Mouse (Mus musculus): ENCODE measurements around the gene Erc1. TPM values are rescaled to one million over a fixed set of nuclear protein-coding genes. Genes with fewer than 3 reads are reported as not detected.

Gene Erc1
- polyA plus RNA-seq, 1 experiment from 2014 or later, result 44.0 TPM

- ATAC-seq (ENCODE audit: low FRiP score), result no peak
- WGBS, result 87% methylated on average over 2 of the region's 2 CpGs
- no peak for DNase-seq (ENCODE audit: low spot score)
Observed at GRCm38 (mm10) chr6:119782416-119782815, 65.6 kb downstream of the Erc1 start.

GRCm38 (mm10) chr6:119781109-119781508 is 66.9 kb downstream of the Erc1 start:
- H3K9me3 ChIP-seq (ENCODE audit: control insufficient read depth, low read length), result no peaks in the 10 kb centered on the region
- no peak overlapping the region for H3K9ac ChIP-seq (ENCODE audit: low read depth, low read length)
- DNase-seq (ENCODE audit: low spot score) (no peak), ATAC-seq (ENCODE audit: low FRiP score) (no peak)
- H3K27me3 ChIP-seq (ENCODE audit: control insufficient read depth, insufficient read depth, low read length), result no peaks in the 10 kb centered on the region
- H3K27ac ChIP-seq (ENCODE audit: low read depth, low read length), result no peak overlapping the region
- H3K4me1 ChIP-seq (replicated peaks; ENCODE audit: control insufficient read depth, insufficient read depth, low read length), result no peaks in the 10 kb centered on the region
- H3K36me3 ChIP-seq (ENCODE audit: control insufficient read depth, insufficient read depth, low read length), result 0 out of 2 replicates have a peak, but pooled peaks cover 2% of the 10 kb centered on the region
- 83% methylated on average over 3 of the region's 3 CpGs for WGBS
- H3K4me3 ChIP-seq (ENCODE audit: low read depth, low read length), result no peak overlapping the region
- H3K4me2 ChIP-seq (replicated peaks; ENCODE audit: low read depth, low read length), result no peak overlapping the region

More at GRCm38 (mm10) chr6:119782416-119782815, 65.6 kb downstream of the Erc1 start:
- Histone ChIP-seq H3K4me2 (replicated peaks; ENCODE audit: low read depth, low read length) (no peak overlapping the region), H3K27me3 (ENCODE audit: control insufficient read depth, insufficient read depth, low read length) (no peaks in the 10 kb centered on the region), H3K4me1 (replicated peaks; ENCODE audit: control insufficient read depth, insufficient read depth, low read length) (no peaks in the 10 kb centered on the region), H3K36me3 (ENCODE audit: control insufficient read depth, insufficient read depth, low read length) (0 out of 2 replicates have a peak, but pooled peaks cover 2% of the 10 kb centered on the region), H3K9ac (ENCODE audit: low read depth, low read length) (no peak overlapping the region), H3K27ac (ENCODE audit: low read depth, low read length) (no peak overlapping the region), H3K4me3 (ENCODE audit: low read depth, low read length) (no peak overlapping the region), H3K9me3 (ENCODE audit: control insufficient read depth, low read length) (no peaks in the 10 kb centered on the region)

GRCm38 (mm10) chr6:119768778-119769177 is 79.2 kb downstream of the Erc1 start:
- Histone ChIP-seq H3K9me3 (ENCODE audit: control insufficient read depth, low read length) (no peaks in the 10 kb centered on the region), H3K36me3 (ENCODE audit: control insufficient read depth, insufficient read depth, low read length) (no peaks in the 10 kb centered on the region), H3K4me1 (replicated peaks; ENCODE audit: control insufficient read depth, insufficient read depth, low read length) (no peaks in the 10 kb centered on the region), H3K9ac (ENCODE audit: low read depth, low read length) (no peak overlapping the region), H3K4me3 (ENCODE audit: low read depth, low read length) (no peak overlapping the region), H3K4me2 (replicated peaks; ENCODE audit: low read depth, low read length) (no peak overlapping the region), H3K27ac (ENCODE audit: low read depth, low read length) (no peak overlapping the region), H3K27me3 (ENCODE audit: control insufficient read depth, insufficient read depth, low read length) (no peaks in the 10 kb centered on the region)
- 64% methylated on average over 1 of the region's 1 CpGs for WGBS
- ATAC-seq (ENCODE audit: low FRiP score) (no peak), DNase-seq (ENCODE audit: low spot score) (no peak)

- Histone ChIP-seq H3K9me3 (ENCODE audit: control insufficient read depth, low read length) (no peaks in the 10 kb centered on the region), H3K36me3 (ENCODE audit: control insufficient read depth, insufficient read depth, low read length) (no peaks in the 10 kb centered on the region), H3K9ac (ENCODE audit: low read depth, low read length) (no peak overlapping the region), H3K4me3 (ENCODE audit: low read depth, low read length) (no peak overlapping the region), H3K27ac (ENCODE audit: low read depth, low read length) (no peak overlapping the region), H3K27me3 (ENCODE audit: control insufficient read depth, insufficient read depth, low read length) (no peaks in the 10 kb centered on the region), H3K4me2 (replicated peaks; ENCODE audit: low read depth, low read length) (no peak overlapping the region), H3K4me1 (replicated peaks; ENCODE audit: control insufficient read depth, insufficient read depth, low read length) (no peaks in the 10 kb centered on the region)
- 92% methylated on average over 3 of the region's 3 CpGs for WGBS
- ATAC-seq (ENCODE audit: low FRiP score), result no peak
- no peak for DNase-seq (ENCODE audit: low spot score)
Observed at GRCm38 (mm10) chr6:119764355-119764754, 83.6 kb downstream of the Erc1 start.

GRCm38 (mm10) chr6:119759866-119760265 is 88.1 kb downstream of the Erc1 start:
- H3K9me3 ChIP-seq (ENCODE audit: control insufficient read depth, low read length), result no peaks in the 10 kb centered on the region
- no peak overlapping the region for H3K9ac ChIP-seq (ENCODE audit: low read depth, low read length)
- H3K27ac ChIP-seq (ENCODE audit: low read depth, low read length), result no peak overlapping the region
- no peaks in the 10 kb centered on the region for H3K27me3 ChIP-seq (ENCODE audit: control insufficient read depth, insufficient read depth, low read length)
- no peak overlapping the region for H3K4me2 ChIP-seq (replicated peaks; ENCODE audit: low read depth, low read length)
- no peaks in the 10 kb centered on the region for H3K36me3 ChIP-seq (ENCODE audit: control insufficient read depth, insufficient read depth, low read length)
- ATAC-seq (ENCODE audit: low FRiP score) (no peak), DNase-seq (ENCODE audit: low spot score) (no peak)
- no peaks in the 10 kb centered on the region for H3K4me1 ChIP-seq (replicated peaks; ENCODE audit: control insufficient read depth, insufficient read depth, low read length)
- 82% methylated on average over 3 of the region's 3 CpGs for WGBS
- H3K4me3 ChIP-seq (ENCODE audit: low read depth, low read length), result no peak overlapping the region

- Histone ChIP-seq H3K4me2 (replicated peaks; ENCODE audit: low read depth, low read length) (no peak overlapping the region), H3K4me3 (ENCODE audit: low read depth, low read length) (no peak overlapping the region), H3K9ac (ENCODE audit: low read depth, low read length) (no peak overlapping the region), H3K36me3 (ENCODE audit: control insufficient read depth, insufficient read depth, low read length) (no peaks in the 10 kb centered on the region), H3K27ac (ENCODE audit: low read depth, low read length) (no peak overlapping the region), H3K27me3 (ENCODE audit: control insufficient read depth, insufficient read depth, low read length) (no peaks in the 10 kb centered on the region), H3K4me1 (replicated peaks; ENCODE audit: control insufficient read depth, insufficient read depth, low read length) (no peaks in the 10 kb centered on the region), H3K9me3 (ENCODE audit: control insufficient read depth, low read length) (no peaks in the 10 kb centered on the region)
- no peak for ATAC-seq (ENCODE audit: low FRiP score)
- no peak for DNase-seq (ENCODE audit: low spot score)
- 88% methylated on average over 2 of the region's 2 CpGs for WGBS
Observed at GRCm38 (mm10) chr6:119758490-119758889, 89.5 kb downstream of the Erc1 start.

GRCm38 (mm10) chr6:119757796-119758195 is 90.2 kb downstream of the Erc1 start:
- Histone ChIP-seq H3K9me3 (ENCODE audit: control insufficient read depth, low read length) (no peaks in the 10 kb centered on the region), H3K9ac (ENCODE audit: low read depth, low read length) (no peak overlapping the region), H3K4me2 (replicated peaks; ENCODE audit: low read depth, low read length) (no peak overlapping the region), H3K4me3 (ENCODE audit: low read depth, low read length) (no peak overlapping the region), H3K27me3 (ENCODE audit: control insufficient read depth, insufficient read depth, low read length) (no peaks in the 10 kb centered on the region), H3K27ac (ENCODE audit: low read depth, low read length) (no peak overlapping the region), H3K4me1 (replicated peaks; ENCODE audit: control insufficient read depth, insufficient read depth, low read length) (no peaks in the 10 kb centered on the region), H3K36me3 (ENCODE audit: control insufficient read depth, insufficient read depth, low read length) (no peaks in the 10 kb centered on the region)
- ATAC-seq (ENCODE audit: low FRiP score) (no peak), DNase-seq (ENCODE audit: low spot score) (no peak)
- 81% methylated on average over 5 of the region's 5 CpGs for WGBS

GRCm38 (mm10) chr6:119755866-119756265 is 92.1 kb downstream of the Erc1 start:
- ATAC-seq (ENCODE audit: low FRiP score), result no peak
- H3K27ac ChIP-seq (ENCODE audit: low read depth, low read length), result no peak overlapping the region
- H3K4me3 ChIP-seq (ENCODE audit: low read depth, low read length), result no peak overlapping the region
- H3K4me1 ChIP-seq (replicated peaks; ENCODE audit: control insufficient read depth, insufficient read depth, low read length), result no peaks in the 10 kb centered on the region
- 84% methylated on average over 3 of the region's 3 CpGs for WGBS
- H3K36me3 ChIP-seq (ENCODE audit: control insufficient read depth, insufficient read depth, low read length), result no peaks in the 10 kb centered on the region
- H3K4me2 ChIP-seq (replicated peaks; ENCODE audit: low read depth, low read length), result no peak overlapping the region
- no peaks in the 10 kb centered on the region for H3K9me3 ChIP-seq (ENCODE audit: control insufficient read depth, low read length)
- DNase-seq (ENCODE audit: low spot score), result no peak
- no peak overlapping the region for H3K9ac ChIP-seq (ENCODE audit: low read depth, low read length)
- no peaks in the 10 kb centered on the region for H3K27me3 ChIP-seq (ENCODE audit: control insufficient read depth, insufficient read depth, low read length)

- WGBS, result 90% methylated on average over 7 of the region's 7 CpGs
- H3K9ac ChIP-seq (ENCODE audit: low read depth, low read length), result no peak overlapping the region
- ATAC-seq (ENCODE audit: low FRiP score), result no peak
- no peak overlapping the region for H3K4me3 ChIP-seq (ENCODE audit: low read depth, low read length)
- H3K27me3 ChIP-seq (ENCODE audit: control insufficient read depth, insufficient read depth, low read length), result no peaks in the 10 kb centered on the region
- H3K27ac ChIP-seq (ENCODE audit: low read depth, low read length), result no peak overlapping the region
- no peaks in the 10 kb centered on the region for H3K9me3 ChIP-seq (ENCODE audit: control insufficient read depth, low read length)
- no peak overlapping the region for H3K4me2 ChIP-seq (replicated peaks; ENCODE audit: low read depth, low read length)
- no peak for DNase-seq (ENCODE audit: low spot score)
- no peaks in the 10 kb centered on the region for H3K36me3 ChIP-seq (ENCODE audit: control insufficient read depth, insufficient read depth, low read length)
- no peaks in the 10 kb centered on the region for H3K4me1 ChIP-seq (replicated peaks; ENCODE audit: control insufficient read depth, insufficient read depth, low read length)
Observed at GRCm38 (mm10) chr6:119749093-119749635, 98.8 kb downstream of the Erc1 start.
